Mouse (Mus musculus) NIH3T3 (cell line): Measurements from ENCODE around the gene Arhgap10.

ENCODE experiments used
- DNase-seq: peaks from one replicate; pipeline ENCODE4 v3.0.0-alpha.2; 2012; ENCODE audit warnings: low read depth

Arhgap10 gene

GRCm38 (mm10) chr8:77440913-77441312, 76.8 kb downstream of the Arhgap10 start:
- DNase-seq: no peak

GRCm38 (mm10) chr8:77440324-77440880, 77.4 kb downstream of the Arhgap10 start:
- no peak for DNase-seq

GRCm38 (mm10) chr8:77439670-77440069, 78.1 kb downstream of the Arhgap10 start:
- no peak for DNase-seq

- DNase-seq: peak; percentile 41
These were observed 79.8 kb downstream of the Arhgap10 start for GRCm38 (mm10) chr8:77437807-77438493.

- peak; percentile 38 for DNase-seq
These were observed 81.5 kb downstream of the Arhgap10 start for GRCm38 (mm10) chr8:77436013-77436990.

- DNase-seq: peak; percentile 72
These were observed 84.5 kb downstream of the Arhgap10 start for GRCm38 (mm10) chr8:77433221-77433620.

GRCm38 (mm10) chr8:77432726-77433125, 85.0 kb downstream of the Arhgap10 start:
- DNase-seq: peak; percentile 43

- DNase-seq: peak; percentile 83
These were observed 89.3 kb downstream of the Arhgap10 start for GRCm38 (mm10) chr8:77428420-77428819.

- DNase-seq: peak; percentile 35
These were observed 89.7 kb downstream of the Arhgap10 start for GRCm38 (mm10) chr8:77428015-77428414.

- DNase-seq: no peak
These were observed 90.3 kb downstream of the Arhgap10 start for GRCm38 (mm10) chr8:77427438-77427837.

- DNase-seq: no peak
These were observed 93.9 kb downstream of the Arhgap10 start for GRCm38 (mm10) chr8:77423850-77424249.

- no peak for DNase-seq
These were observed 95.0 kb downstream of the Arhgap10 start for GRCm38 (mm10) chr8:77422632-77423252.

GRCm38 (mm10) chr8:77421596-77421995, 96.2 kb downstream of the Arhgap10 start:
- no peak for DNase-seq

- peak; percentile 90 for DNase-seq
These were observed 98.0 kb downstream of the Arhgap10 start for GRCm38 (mm10) chr8:77419731-77420130.

- no peak for DNase-seq
These were observed 101.0 kb downstream of the Arhgap10 start for GRCm38 (mm10) chr8:77416738-77417137.

GRCm38 (mm10) chr8:77416034-77416433, 101.7 kb downstream of the Arhgap10 start:
- DNase-seq: no peak

GRCm38 (mm10) chr8:77411262-77411661, 106.5 kb downstream of the Arhgap10 start:
- DNase-seq: no peak

- DNase-seq: no peak
These were observed 107.4 kb downstream of the Arhgap10 start for GRCm38 (mm10) chr8:77410394-77410793.

GRCm38 (mm10) chr8:77408527-77409215, 109.1 kb downstream of the Arhgap10 start:
- no peak for DNase-seq

GRCm38 (mm10) chr8:77406846-77407245, 110.9 kb downstream of the Arhgap10 start:
- no peak for DNase-seq

- no peak for DNase-seq
These were observed 111.3 kb downstream of the Arhgap10 start for GRCm38 (mm10) chr8:77406444-77406843.

GRCm38 (mm10) chr8:77404017-77404416, 113.7 kb downstream of the Arhgap10 start:
- no peak for DNase-seq
